Mouse (Mus musculus) kidney, adult 2 months (tissue): Measurements from ENCODE around the gene Ctnna2. TPM values are rescaled to one million over a fixed set of nuclear protein-coding genes. Genes with fewer than 3 reads are reported as not detected.

Experiments used
- DNase-seq: peaks from one replicate; pipeline ENCODE4 v3.0.0; 2021
- H3K27ac ChIP-seq: fragments of 200-500 bp; 2 replicates; pipeline ENCODE4 v1.5.1; 2012; ENCODE audit warnings: low read depth, low read length, control low read depth, inconsistent platforms; ENCODE audit not compliant: insufficient read depth
- H3K27me3 ChIP-seq: fragments of 200-500 bp; replicated peaks from 2 replicates; pipeline ENCODE4 v1.6.1; 2012; ENCODE audit warnings: mild to moderate bottlenecking, moderate library complexity, low read length, inconsistent platforms; ENCODE audit not compliant: control insufficient read depth, insufficient read depth
- H3K36me3 ChIP-seq: fragments of 200-500 bp; 2 replicates; pipeline ENCODE4 v1.6.1; 2012; ENCODE audit warnings: mild to moderate bottlenecking, moderate library complexity, low read length, inconsistent platforms; ENCODE audit not compliant: control insufficient read depth, insufficient read depth
- H3K4me1 ChIP-seq: fragments of 200-500 bp; 2 replicates; pipeline ENCODE4 v1.6.1; 2011; ENCODE audit warnings: low read length; ENCODE audit not compliant: control insufficient read depth, insufficient read depth
- H3K4me3 ChIP-seq: fragments of 200-500 bp; 2 replicates; pipeline ENCODE4 v1.5.1; 2011; ENCODE audit warnings: mild to moderate bottlenecking, low read depth, low read length, control low read depth; ENCODE audit not compliant: insufficient read depth
- CTCF ChIP-seq: fragments of 200-500 bp; conservative IDR thresholded peaks from 2 replicates; pipeline ENCODE4 v1.5.1; 2011; ENCODE audit warnings: low read depth, mild to moderate bottlenecking, control low read depth, low read length, moderate library complexity, mixed read lengths; ENCODE audit not compliant: insufficient read depth, insufficient read length
- POLR2A ChIP-seq: fragments of 200-500 bp; IDR thresholded peaks from one replicate; pipeline ENCODE4 v1.6.1; 2011; ENCODE audit warnings: low read depth, low read length, control low read depth
- WGBS: fragments of 180-500 bp; shearing (Covaris S2); methylation state at CpG from one replicate; pipeline ENCODE4 v1.1.7; 2018; 5-methylcytosine and 5-hydroxymethylcytosine counted together
- polyA plus RNA-seq: library from polyadenylated mRNA; depleted of rRNA; stranded (reverse); fragments of >200 nt; gene quantifications from 2 replicates; pipeline ENCODE4 v1.2.3, GENCODE M21; 2012

Ctnna2 gene
- polyA plus RNA-seq, 1 experiment: 0.80 TPM

DNA sequence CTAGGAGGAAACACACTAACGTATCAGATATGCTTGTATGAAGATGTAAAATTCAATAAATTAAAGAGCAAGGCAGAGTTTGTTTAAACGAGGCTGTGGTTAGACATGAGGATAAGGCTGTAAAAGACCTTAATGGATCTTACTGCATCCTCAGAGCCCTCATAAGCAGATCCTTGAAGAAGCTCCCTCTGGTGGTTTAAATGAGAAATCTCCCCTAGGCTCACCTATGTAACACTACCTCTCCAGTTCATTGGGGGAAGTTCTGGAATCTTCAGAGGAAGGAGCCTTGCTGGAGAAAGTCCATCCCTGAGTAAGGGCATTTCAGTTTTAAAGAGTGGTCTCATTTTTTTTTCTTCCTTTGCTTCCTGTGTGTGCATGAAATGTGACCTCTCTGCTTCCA is 380.3 kb downstream of the Ctnna2 start:
- Histone ChIP-seq H3K27me3 (no peaks in the 10 kb centered on the region), H3K4me3 (no peak overlapping the region), H3K4me1 (peaks cover 6% of the 10 kb centered on the region; the same call in 1 of the 2 replicates), H3K36me3 (no peaks in the 10 kb centered on the region), H3K27ac (no peak overlapping the region)
- peak; percentile 24 for DNase-seq
- TF ChIP-seq POLR2A: no peak
- TF ChIP-seq CTCF: no peak
- 64% methylated on average over 2 of the region's 2 CpGs for WGBS

- DNase-seq: peak; percentile 12
- Histone ChIP-seq H3K27ac (no peak overlapping the region), H3K36me3 (no peaks in the 10 kb centered on the region), H3K4me1 (no peaks in the 10 kb centered on the region), H3K27me3 (no peaks in the 10 kb centered on the region), H3K4me3 (no peak overlapping the region)
- TF ChIP-seq POLR2A (no peak), CTCF (peak; percentile 15; the same call in 1 of the 2 replicates)
- 42% methylated on average over 4 of the region's 4 CpGs for WGBS
Observed at GRCm38 (mm10) chr6:77582568-77582967, 396.9 kb downstream of the Ctnna2 start.

DNA sequence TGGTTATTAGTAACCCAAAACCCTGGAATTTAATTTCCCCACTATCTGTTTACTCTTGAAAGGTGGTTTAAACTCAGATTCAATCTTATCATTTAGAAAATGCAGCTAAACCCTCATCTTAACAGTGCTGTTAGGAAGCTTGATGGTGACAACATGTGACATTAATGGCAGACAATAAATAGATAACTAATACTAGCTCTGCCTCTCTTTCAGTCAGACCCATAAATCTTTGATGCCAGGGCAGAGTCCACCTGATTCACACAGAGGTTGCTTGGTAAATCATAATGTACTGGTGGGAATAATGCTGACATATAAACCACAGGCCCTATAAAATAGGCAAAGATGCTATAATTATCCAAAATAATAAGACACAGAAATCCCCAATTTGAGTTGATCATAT is 398.6 kb downstream of the Ctnna2 start:
- no peak overlapping the region for H3K27ac ChIP-seq
- H3K4me1 ChIP-seq: no peaks in the 10 kb centered on the region
- TF ChIP-seq CTCF (no peak), POLR2A (no peak)
- no peak for DNase-seq
- no peaks in the 10 kb centered on the region for H3K27me3 ChIP-seq
- H3K4me3 ChIP-seq: no peak overlapping the region
- no peaks in the 10 kb centered on the region for H3K36me3 ChIP-seq

DNA sequence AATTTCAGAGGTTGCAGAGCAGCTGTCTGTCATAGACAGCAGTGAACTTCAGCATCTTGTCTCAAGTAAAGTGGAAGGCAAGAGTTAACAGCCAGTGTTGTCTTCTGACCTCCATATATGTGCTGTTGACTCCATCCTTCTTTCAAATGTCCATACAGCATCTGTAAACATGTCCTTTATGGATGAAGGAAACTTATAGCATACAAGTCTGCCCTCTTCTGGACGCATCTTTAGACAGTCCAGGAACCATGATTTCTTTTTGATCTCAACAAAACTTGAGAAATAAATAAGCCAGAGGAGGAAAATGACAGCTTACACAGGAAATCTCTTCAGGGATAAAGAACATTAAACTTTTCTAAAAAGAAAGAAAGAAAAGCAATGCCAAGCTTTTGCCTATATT is 400.9 kb downstream of the Ctnna2 start:
- WGBS: 45% methylated on average over 1 of the region's 1 CpGs
- no peak overlapping the region for H3K4me3 ChIP-seq
- no peaks in the 10 kb centered on the region for H3K36me3 ChIP-seq
- no peaks in the 10 kb centered on the region for H3K27me3 ChIP-seq
- no peaks in the 10 kb centered on the region for H3K4me1 ChIP-seq
- H3K27ac ChIP-seq: no peak overlapping the region
- no peak for DNase-seq
- TF ChIP-seq POLR2A (no peak), CTCF (no peak)

DNA sequence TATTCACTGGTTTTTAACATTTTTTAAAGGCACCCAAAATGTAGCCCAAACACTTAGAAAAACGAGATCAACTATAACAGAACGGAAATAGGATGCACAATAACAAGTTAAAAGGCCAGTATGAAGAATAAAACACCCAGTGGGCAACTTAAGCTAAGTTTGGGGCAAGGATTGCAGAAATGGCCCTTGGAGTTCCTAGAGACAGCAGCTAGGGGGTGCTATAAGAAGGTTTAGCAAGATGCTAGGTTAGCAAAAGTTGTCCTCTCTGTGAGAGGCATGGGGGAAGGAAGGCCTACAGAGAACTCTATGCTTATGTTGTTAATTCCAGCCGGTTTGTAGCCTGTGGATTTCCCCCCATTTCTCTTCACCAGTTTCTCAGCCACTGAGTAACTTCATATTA is 401.9 kb downstream of the Ctnna2 start:
- Histone ChIP-seq H3K27ac (no peak overlapping the region), H3K4me1 (no peaks in the 10 kb centered on the region), H3K4me3 (no peak overlapping the region), H3K27me3 (no peaks in the 10 kb centered on the region), H3K36me3 (no peaks in the 10 kb centered on the region)
- peak; percentile 23; the same call in 1 of the 2 replicates for TF ChIP-seq CTCF
- TF ChIP-seq POLR2A: no peak
- DNase-seq: no peak
- 53% methylated on average over 3 of the region's 3 CpGs for WGBS

DNA sequence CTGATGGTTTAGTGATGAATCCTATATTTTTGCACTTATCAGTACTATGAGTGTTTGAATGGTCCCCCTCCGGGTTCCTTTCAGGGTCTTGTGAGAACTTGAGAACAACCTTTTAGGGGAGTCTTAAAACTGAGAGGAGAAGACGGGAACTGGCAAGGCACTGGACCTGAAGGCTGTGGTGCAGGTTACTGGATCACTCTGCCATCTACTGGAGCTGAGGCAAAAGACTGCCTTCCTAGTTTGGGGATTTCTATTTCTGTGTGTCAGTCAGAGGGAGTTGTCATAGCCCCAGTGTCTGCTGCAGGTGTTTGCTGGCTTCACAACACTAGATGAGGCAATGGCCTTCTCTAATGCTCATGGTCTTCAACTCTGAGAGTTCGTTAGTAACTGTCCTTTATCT is 406.9 kb downstream of the Ctnna2 start:
- no peaks in the 10 kb centered on the region for H3K36me3 ChIP-seq
- no peak overlapping the region for H3K4me3 ChIP-seq
- WGBS: 36% methylated on average over 3 of the region's 3 CpGs
- H3K4me1 ChIP-seq: no peaks in the 10 kb centered on the region
- H3K27me3 ChIP-seq: no peaks in the 10 kb centered on the region
- H3K27ac ChIP-seq: no peak overlapping the region
- peak; percentile 23 for DNase-seq
- TF ChIP-seq POLR2A: no peak
- TF ChIP-seq CTCF: peak; percentile 62

GRCm38 (mm10) chr6:77569851-77570250 is 409.6 kb downstream of the Ctnna2 start:
- TF ChIP-seq POLR2A (no peak), CTCF (no peak)
- peak; percentile 10 for DNase-seq
- H3K27ac ChIP-seq: no peak overlapping the region
- H3K27me3 ChIP-seq: no peaks in the 10 kb centered on the region
- H3K36me3 ChIP-seq: no peaks in the 10 kb centered on the region
- no peak overlapping the region for H3K4me3 ChIP-seq
- H3K4me1 ChIP-seq: no peaks in the 10 kb centered on the region
- 55% methylated on average over 3 of the region's 3 CpGs for WGBS

- H3K27ac ChIP-seq: no peak overlapping the region
- TF ChIP-seq CTCF (no peak), POLR2A (no peak)
- no peak for DNase-seq
- no peaks in the 10 kb centered on the region for H3K27me3 ChIP-seq
- no peaks in the 10 kb centered on the region for H3K4me1 ChIP-seq
- no peak overlapping the region for H3K4me3 ChIP-seq
- no peaks in the 10 kb centered on the region for H3K36me3 ChIP-seq
- WGBS: 63% methylated on average over 1 of the region's 1 CpGs
Observed at GRCm38 (mm10) chr6:77556181-77556580, 423.3 kb downstream of the Ctnna2 start.
